Mouse (Mus musculus): Measurements from ENCODE around the gene Lnx2. TPM values are rescaled to one million over a fixed set of nuclear protein-coding genes. Genes with fewer than 3 reads are reported as not detected.

Lnx2 gene
- total and polyA plus RNA-seq, 3 experiments, result 20.3 to 30.1 (median 22.9) TPM

GRCm38 (mm10) chr5:147070791-147071516 lies 5.4 kb downstream of the Lnx2 start:
- H3K4me1 ChIP-seq (ENCODE audit: control insufficient read depth in 1 of 2, insufficient read depth in 2 of 2), result peaks cover 26 to 80% of the 10 kb centered on the region in 2 experiments
- no peaks in the 10 kb centered on the region for H3K27me3 ChIP-seq (replicated peaks)
- peak overlapping the region; percentile 57 for H3K9ac ChIP-seq (ENCODE audit: insufficient read depth, low read depth)
- H3K9me3 ChIP-seq (replicated peaks; ENCODE audit: low read length), result no peaks in the 10 kb centered on the region
- peaks cover 0 to 6% of the 10 kb centered on the region in 2 experiments for H3K36me3 ChIP-seq (replicated peaks in 1 of 2; ENCODE audit: control insufficient read depth in 1 of 2, insufficient read depth in 1 of 2, low read length in 1 of 2)
- dilution Hi-C loops (cut with MboI; ENCODE audit: extremely low pct_ligation_motif_present, extremely low pct_unique_long_range_greater_than_20kb, low sequenced_read_pairs), result no loop called here
- TF ChIP-seq KAT2A (IDR thresholded peaks at IDR 0.05; ENCODE audit: insufficient replicate concordance, low read length) (no peak), UBTF (IDR thresholded peaks at IDR 0.05; ENCODE audit: low read depth, low read length) (no peak), IRF4 (IDR thresholded peaks at IDR 0.05; ENCODE audit: low read depth, low read length) (peak; percentile 69), PAX5 (IDR thresholded peaks at IDR 0.05; ENCODE audit: low read length) (no peak), ZKSCAN1 (IDR thresholded peaks at IDR 0.05; ENCODE audit: borderline replicate concordance, low read depth, low read length) (no peak), NELFE (IDR thresholded peaks at IDR 0.05; ENCODE audit: low read depth, low read length) (peak; percentile 49; the same call in 1 of the 2 replicates), E2F4 (IDR thresholded peaks at IDR 0.05; ENCODE audit: insufficient replicate concordance, low read depth, low read length) (no peak), ZNF384 (IDR thresholded peaks at IDR 0.05; ENCODE audit: low read depth, low read length) (no peak), USF1 (IDR thresholded peaks at IDR 0.05; ENCODE audit: low read depth, low read length) (peak; percentile 83), BHLHE40 (IDR thresholded peaks at IDR 0.05; ENCODE audit: low read depth, low read length) (0 out of 2 replicates have a peak, but pooled peaks have one; percentile 34), POLR2AphosphoS2 (IDR thresholded peaks at IDR 0.05; ENCODE audit: low read depth, low read length) (no peak), RAD21 (IDR thresholded peaks at IDR 0.05; ENCODE audit: low read depth, low read length) (no peak), JUND (conservative IDR thresholded peaks at IDR 0.05; ENCODE audit: low read depth, low read length) (0 out of 2 replicates have a peak, but pooled peaks have one; percentile 24), TBP (conservative IDR thresholded peaks at IDR 0.05; ENCODE audit: low read depth, low read length) (peak; percentile 93), MAFK (IDR thresholded peaks at IDR 0.05; ENCODE audit: insufficient replicate concordance, low read length) (no peak), ZC3H11A (IDR thresholded peaks at IDR 0.05; ENCODE audit: low read depth, low read length) (no peak), CHD2 (IDR thresholded peaks at IDR 0.05; ENCODE audit: low read length) (no peak), RCOR1 (conservative IDR thresholded peaks at IDR 0.05; ENCODE audit: low read depth, low read length) (no peak), HCFC1 (IDR thresholded peaks at IDR 0.05; ENCODE audit: low read depth, low read length) (no peak), CHD1 (IDR thresholded peaks at IDR 0.05; ENCODE audit: low read depth, low read length) (no peak), ELF1 (IDR thresholded peaks at IDR 0.05; ENCODE audit: low read depth, low read length) (no peak), MAZ (IDR thresholded peaks at IDR 0.05; ENCODE audit: low read depth, low read length) (no peak), TCF12 (IDR thresholded peaks at IDR 0.05; ENCODE audit: low read depth, low read length) (peak; percentile 14; the same call in 1 of the 2 replicates), NRF1 (IDR thresholded peaks at IDR 0.05; ENCODE audit: low read depth, low read length) (0 out of 2 replicates have a peak, but pooled peaks have one; percentile 5), MAX (IDR thresholded peaks at IDR 0.05; ENCODE audit: low read length) (peak; percentile 100), POLR2A (IDR thresholded peaks at IDR 0.05; ENCODE audit: low read depth, low read length) (peak; percentile 65), EP300 (IDR thresholded peaks at IDR 0.05; ENCODE audit: low read length) (no peak), USF2 (conservative IDR thresholded peaks at IDR 0.05; ENCODE audit: low read depth, low read length) (peak; percentile 73), GABPA (IDR thresholded peaks at IDR 0.05; ENCODE audit: insufficient replicate concordance, low read depth, low read length) (no peak), SMC3 (IDR thresholded peaks at IDR 0.05; ENCODE audit: low read depth, low read length) (peak; percentile 13; the same call in 1 of the 2 replicates), JUN (IDR thresholded peaks at IDR 0.05; ENCODE audit: insufficient read depth, low read depth, low read length) (peak; percentile 18; the same call in 1 of the 2 replicates), MYC (IDR thresholded peaks at IDR 0.05; ENCODE audit: low read depth, low read length) (peak; percentile 99), ZMIZ1 (IDR thresholded peaks at IDR 0.05; ENCODE audit: low read depth, low read length) (0 out of 2 replicates have a peak, but pooled peaks have one; percentile 68), MXI1 (IDR thresholded peaks at IDR 0.05; ENCODE audit: low read depth, low read length) (peak; percentile 99), MEF2A (IDR thresholded peaks at IDR 0.05; ENCODE audit: borderline replicate concordance, low read depth, low read length) (peak; percentile 17; the same call in 1 of the 2 replicates), SIN3A (IDR thresholded peaks at IDR 0.05; ENCODE audit: low read length) (peak; percentile 55; the same call in 1 of the 2 replicates), CTCF (conservative IDR thresholded peaks at IDR 0.05 in 1 of 2, IDR thresholded peaks at IDR 0.05 in 1 of 2; ENCODE audit: low read depth in 2 of 2, low read length in 2 of 2) (no peak), ETS1 (conservative IDR thresholded peaks at IDR 0.05; ENCODE audit: low read depth, low read length) (peak; percentile 68)
- H3K4me3 ChIP-seq (replicated peaks in 1 of 3; ENCODE audit: low read depth in 2 of 3, low read length in 2 of 3, poor library complexity in 1 of 3), result peak overlapping the region; percentile 13 to 47 (median 43)
- H3K79me2 ChIP-seq (replicated peaks; ENCODE audit: control insufficient read depth, extremely low read depth, insufficient read depth, poor library complexity, severe bottlenecking), result peaks cover 83% of the 10 kb centered on the region
- H3K27ac ChIP-seq (ENCODE audit: insufficient read depth, low read depth), result peak overlapping the region; percentile 97
- in situ Hi-C loops (cut with MboI; ENCODE audit: low pct_ligation_motif_present, low pct_unique_long_range_greater_than_20kb, low sequenced_read_pairs), result no loop called here
- DNase-seq (ENCODE audit: extremely low read depth), result peak; percentile 94
- H3K4me2 ChIP-seq (ENCODE audit: insufficient read depth, low read depth, poor library complexity, severe bottlenecking), result peak overlapping the region; percentile 89
